31 mouse cellular contexts compared by ENCODE assay signal in genomic region chr17:87959406-87959805, GRCm38 (mm10). TPM values are rescaled to one million over a fixed set of nuclear protein-coding genes. Genes with fewer than 3 reads are reported as not detected.
"Had no signal": no experiment of that assay in that cellular context is flagged by ENCODE, and none has a peak within 500 bp of the region (broad histone marks: within the 10 kb centered on the region; RNA-seq: fewer than 3 reads in every experiment).

No protein-coding gene starts in this region.

RNA-seq across cellular contexts. Expression of gene Rpl36-ps4, which starts 38.6 kb away (rescaled TPM):
- polyA plus RNA-seq: limb, embryonic 10.5 days; limb, embryonic 11.5 days; limb, embryonic 12.5 days; limb, embryonic 13.5 days; limb, embryonic 14.5 days; limb, embryonic 15.5 days; liver, adult 2 months; liver, embryonic 11.5 days; liver, embryonic 12.5 days; liver, embryonic 13.5 days; liver, embryonic 14.5 days; liver, embryonic 15.5 days; liver, embryonic 16.5 days; liver, postnatal 0 days; lung, adult 2 months; lung, embryonic 14.5 days; lung, embryonic 15.5 days; lung, embryonic 16.5 days; lung, postnatal 0 days; macrophage; midbrain, embryonic 10.5 days; midbrain, embryonic 11.5 days; midbrain, embryonic 12.5 days; midbrain, embryonic 13.5 days; midbrain, embryonic 14.5 days; midbrain, embryonic 15.5 days; midbrain, embryonic 16.5 days; midbrain, postnatal 0 days; myocyte; neural tube, embryonic 11.5 days; neural tube, embryonic 12.5 days had no signal
